Mouse (Mus musculus) CH12.LX (cell line): ENCODE data around the gene Nos1.

Source experiments
- CTCF ChIP-seq, 2 experiments: IDR thresholded peaks in 1 of 2; conservative IDR thresholded peaks in 1 of 2; 2 replicates each; pipeline ENCODE4 v1.5.1; 2011 to 2012; ENCODE audit warnings: low read depth in 2 of 2, low read length in 2 of 2, improper control_type of control experiment in 1 of 2, inconsistent platforms in 1 of 2, mild to moderate bottlenecking in 1 of 2, moderate library complexity in 1 of 2
- IRF4 ChIP-seq: IDR thresholded peaks from 2 replicates; pipeline ENCODE4 v1.6.1; 2014; ENCODE audit warnings: low read depth, mild to moderate bottlenecking, inconsistent platforms, low read length, improper control_type of control experiment
- JUND ChIP-seq: conservative IDR thresholded peaks from 2 replicates; pipeline ENCODE4 v1.6.1; 2011; ENCODE audit warnings: low read depth, low read length, improper control_type of control experiment
- KAT2A ChIP-seq: IDR thresholded peaks from 2 replicates; pipeline ENCODE4 v1.6.1; 2012; ENCODE audit warnings: low read length, improper control_type of control experiment, inconsistent platforms; ENCODE audit not compliant: insufficient replicate concordance
- MAFK ChIP-seq: IDR thresholded peaks from 2 replicates; pipeline ENCODE4 v1.6.1; 2011; ENCODE audit warnings: low read length, improper control_type of control experiment; ENCODE audit not compliant: insufficient replicate concordance
- POLR2A ChIP-seq: IDR thresholded peaks from 2 replicates; pipeline ENCODE4 v1.6.1; 2011; ENCODE audit warnings: low read depth, mild to moderate bottlenecking, improper control_type of control experiment, low read length
- POLR2AphosphoS2 ChIP-seq: IDR thresholded peaks from 2 replicates; pipeline ENCODE4 v1.6.1; 2011; ENCODE audit warnings: low read depth, low read length, improper control_type of control experiment
- RAD21 ChIP-seq: IDR thresholded peaks from 2 replicates; pipeline ENCODE4 v1.6.1; 2011; ENCODE audit warnings: low read depth, mild to moderate bottlenecking, low read length, improper control_type of control experiment, moderate library complexity
- UBTF ChIP-seq: IDR thresholded peaks from 2 replicates; pipeline ENCODE4 v1.6.1; 2012; ENCODE audit warnings: low read depth, mild to moderate bottlenecking, inconsistent platforms, low read length, improper control_type of control experiment, moderate library complexity

DNA sequence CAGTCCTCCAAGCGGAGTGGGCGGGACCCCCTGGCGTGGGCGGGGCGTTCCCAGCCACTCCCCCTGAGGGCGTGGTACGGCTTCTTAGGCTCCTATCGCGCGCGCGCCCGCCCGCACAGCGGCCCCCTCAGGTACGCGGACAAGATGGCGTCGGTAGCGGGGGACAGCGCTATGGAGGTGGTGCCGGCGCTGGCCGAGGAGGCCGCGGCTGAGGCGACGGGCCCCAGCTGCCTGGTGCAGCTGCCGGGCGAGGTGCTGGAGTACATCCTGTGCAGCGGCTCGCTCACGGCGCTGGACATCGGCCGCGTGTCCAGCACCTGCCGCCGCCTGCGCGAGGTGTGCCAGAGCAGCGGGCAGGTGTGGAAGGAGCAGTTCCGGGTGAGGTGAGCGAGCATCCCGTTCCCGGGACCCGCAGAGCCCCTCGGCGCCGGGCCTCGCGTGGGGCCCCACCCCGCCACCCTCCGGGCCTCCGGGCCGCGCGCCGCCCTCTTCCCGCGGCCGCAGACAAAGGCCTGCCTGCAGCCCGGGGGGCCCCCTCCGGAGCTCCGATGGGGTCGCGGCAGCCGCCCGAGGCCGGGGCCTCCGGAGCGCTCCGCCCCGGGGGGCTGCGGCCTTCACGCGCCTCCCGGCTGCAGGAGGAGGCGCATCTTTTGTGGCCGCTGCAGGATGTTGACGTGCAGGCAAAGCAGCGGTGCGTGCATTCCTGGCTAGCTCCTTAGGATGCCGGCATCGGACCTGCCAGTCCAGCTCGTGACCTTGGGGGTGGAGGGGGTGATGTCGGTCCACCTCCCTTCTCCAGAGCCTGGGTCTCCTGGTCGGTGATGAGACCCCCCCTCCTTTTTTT is 196.0 kb downstream of the Nos1 start, which contains the start of gene Fbxo21:
- TF ChIP-seq UBTF (no peak; the same call in 1 of the 2 replicates), RAD21 (no peak), KAT2A (no peak), CTCF (conservative IDR thresholded peaks at IDR 0.05 in 1 of 2, IDR thresholded peaks at IDR 0.05 in 1 of 2; ENCODE audit: low read depth in 2 of 2, low read length in 2 of 2) (no peak), MAFK (no peak), IRF4 (no peak), POLR2A (peak; percentile 79), JUND (no peak), POLR2AphosphoS2 (no peak; the same call in 1 of the 2 replicates)
